Mouse (Mus musculus): ENCODE data around the gene Vamp2. TPM values are rescaled to one million over a fixed set of nuclear protein-coding genes. Genes with fewer than 3 reads are reported as not detected.
A peak's percentile ranks its signal among the peaks of the same experiment; 100 is the strongest.

The Vamp2 gene
- polyA plus RNA-seq, 1 experiment: 20.9 TPM

DNA sequence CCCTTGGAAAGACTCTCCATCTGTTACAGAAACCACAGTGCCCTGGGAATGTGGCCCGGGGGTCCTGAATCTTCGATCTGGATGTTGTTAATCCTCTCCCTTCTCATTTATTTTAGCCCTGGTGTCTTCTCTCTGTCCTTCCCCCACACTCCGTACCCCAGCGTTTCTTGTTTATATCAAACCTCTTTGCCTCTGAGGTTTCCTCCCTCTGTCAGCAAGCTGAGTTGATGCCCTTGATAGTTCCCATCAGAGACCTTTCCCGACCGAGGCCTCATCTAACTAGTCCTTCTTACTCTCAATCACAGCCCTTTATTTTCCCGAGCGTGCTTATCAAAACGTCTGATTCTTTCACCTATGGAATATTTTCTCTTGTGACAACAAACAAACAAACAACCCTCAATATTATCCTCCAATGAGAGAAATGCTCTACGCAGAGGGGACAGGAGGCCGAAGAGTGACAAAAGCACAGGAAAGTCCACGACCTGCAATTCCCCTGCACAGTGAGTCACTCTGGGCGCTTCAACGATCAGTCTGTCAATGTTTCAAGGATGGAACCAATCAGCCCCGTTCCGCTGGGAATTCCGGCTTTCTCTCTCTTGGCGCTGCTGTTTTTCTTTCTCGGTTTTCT is 29.4 kb upstream of the Vamp2 start:
- H3K36me3 ChIP-seq (ENCODE audit: control insufficient read depth, insufficient read depth): peaks cover 6% of the 10 kb centered on the region
- no peaks in the 10 kb centered on the region for H3K79me3 ChIP-seq (ENCODE audit: low read depth)
- peak overlapping the region; percentile 64 for H3ac ChIP-seq (ENCODE audit: control insufficient read depth, insufficient read length, low read depth)
- H3K27me3 ChIP-seq (ENCODE audit: control insufficient read depth, insufficient read depth, insufficient read length): no peaks in the 10 kb centered on the region
- TF ChIP-seq CEBPB (IDR thresholded peaks at IDR 0.05; ENCODE audit: low read depth) (no peak), USF1 (IDR thresholded peaks at IDR 0.05; ENCODE audit: low read depth) (no peak), MYOG (IDR thresholded peaks at IDR 0.05; ENCODE audit: control insufficient read depth, extremely low read depth, insufficient read length) (no peak), FOSL1 (IDR thresholded peaks at IDR 0.05; ENCODE audit: insufficient read depth, low read length, poor library complexity, severe bottlenecking) (no peak), MAX (IDR thresholded peaks at IDR 0.05) (no peak), CTCF (IDR thresholded peaks at IDR 0.05; ENCODE audit: control insufficient read depth, insufficient read depth, insufficient read length) (no peak), MYOD1 (IDR thresholded peaks at IDR 0.05; ENCODE audit: control insufficient read depth, insufficient read length, low read depth) (no peak)
- peak overlapping the region; percentile 93 for H3K4me3 ChIP-seq (ENCODE audit: insufficient read depth, poor library complexity, severe bottlenecking)
- peaks cover 9% of the 10 kb centered on the region for H3K79me2 ChIP-seq (ENCODE audit: control insufficient read depth, insufficient read depth)

DNA sequence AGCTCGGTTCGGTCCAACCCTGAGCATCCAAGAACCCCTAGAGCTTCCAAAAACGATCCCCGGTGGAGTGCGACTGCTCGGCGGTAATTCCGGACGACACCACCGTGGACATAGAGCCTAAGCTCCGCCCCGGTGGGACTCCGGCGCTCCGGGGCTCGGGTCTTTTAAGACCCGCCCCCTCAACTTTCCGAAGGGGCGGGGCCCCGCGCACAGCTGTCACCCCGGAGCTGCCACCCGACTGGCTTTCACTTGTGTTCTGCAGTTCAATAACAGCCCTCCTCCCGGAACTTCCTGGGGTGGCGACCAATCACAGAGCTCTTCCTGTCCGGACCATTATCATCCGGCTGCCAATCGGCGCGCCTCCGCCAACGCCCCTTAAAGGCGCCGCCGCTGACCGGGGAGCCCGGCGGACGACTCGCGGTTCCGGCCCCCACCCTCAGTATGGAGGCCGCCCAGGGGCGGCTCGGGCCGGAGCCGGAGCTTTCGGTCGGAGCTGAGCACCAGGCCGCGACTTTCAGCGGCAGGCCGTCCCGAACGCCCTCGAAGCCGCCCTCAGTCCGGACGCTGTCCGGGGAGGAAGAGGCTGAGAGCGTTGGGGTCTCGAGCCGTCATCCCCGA is 28.8 kb upstream of the Vamp2 start, which contains the start of gene Borcs6:
Gene Borcs6 (plus strand): TSS at position 361 of the 618 bp plus-strand sequence.
- TF ChIP-seq MYOG (IDR thresholded peaks at IDR 0.05; ENCODE audit: control insufficient read depth, extremely low read depth, insufficient read length) (no peak), USF1 (IDR thresholded peaks at IDR 0.05; ENCODE audit: low read depth) (no peak), MYOD1 (IDR thresholded peaks at IDR 0.05; ENCODE audit: control insufficient read depth, insufficient read length, low read depth) (no peak), CTCF (IDR thresholded peaks at IDR 0.05; ENCODE audit: control insufficient read depth, insufficient read depth, insufficient read length) (no peak), FOSL1 (IDR thresholded peaks at IDR 0.05; ENCODE audit: insufficient read depth, low read length, poor library complexity, severe bottlenecking) (no peak), MAX (IDR thresholded peaks at IDR 0.05) (no peak), CEBPB (IDR thresholded peaks at IDR 0.05; ENCODE audit: low read depth) (no peak)

DNA sequence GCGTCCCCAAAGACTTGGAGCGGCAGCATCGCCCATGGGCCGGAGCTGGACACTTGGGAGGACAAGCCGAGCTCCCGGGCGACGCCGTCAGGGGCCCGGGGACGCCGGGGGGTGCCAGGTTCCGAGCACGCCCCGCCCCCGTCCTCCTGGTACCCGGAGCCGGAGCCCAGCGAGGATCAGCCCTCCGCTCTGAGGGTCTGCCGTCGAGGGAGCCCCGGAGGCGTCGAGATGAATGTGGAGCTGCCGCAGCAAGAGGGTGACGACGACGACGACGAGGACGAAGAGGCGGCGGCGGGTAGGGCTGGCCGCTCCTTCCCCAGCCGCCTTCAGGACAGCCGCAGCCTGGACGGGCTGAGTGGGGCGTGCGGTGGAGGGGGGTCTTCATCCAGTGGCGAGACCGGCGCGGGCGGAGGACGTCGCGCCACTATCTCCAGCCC is 28.3 kb upstream of the Vamp2 start:
- H3ac ChIP-seq (ENCODE audit: control insufficient read depth, insufficient read length, low read depth): peak overlapping the region; percentile 93
- H3K36me3 ChIP-seq (ENCODE audit: control insufficient read depth, insufficient read depth): no peaks in the 10 kb centered on the region
- H3K4me3 ChIP-seq (ENCODE audit: insufficient read depth, poor library complexity, severe bottlenecking): peak overlapping the region; percentile 93
- H3K27me3 ChIP-seq (ENCODE audit: control insufficient read depth, insufficient read depth, insufficient read length): no peaks in the 10 kb centered on the region
- H3K79me2 ChIP-seq (ENCODE audit: control insufficient read depth, insufficient read depth): peaks cover 9% of the 10 kb centered on the region
- no peaks in the 10 kb centered on the region for H3K79me3 ChIP-seq (ENCODE audit: low read depth)
- TF ChIP-seq MAX (IDR thresholded peaks at IDR 0.05) (no peak), FOSL1 (IDR thresholded peaks at IDR 0.05; ENCODE audit: insufficient read depth, low read length, poor library complexity, severe bottlenecking) (no peak), CEBPB (IDR thresholded peaks at IDR 0.05; ENCODE audit: low read depth) (no peak), CTCF (IDR thresholded peaks at IDR 0.05; ENCODE audit: control insufficient read depth, insufficient read depth, insufficient read length) (no peak), MYOG (IDR thresholded peaks at IDR 0.05; ENCODE audit: control insufficient read depth, extremely low read depth, insufficient read length) (no peak), USF1 (IDR thresholded peaks at IDR 0.05; ENCODE audit: low read depth) (no peak), MYOD1 (IDR thresholded peaks at IDR 0.05; ENCODE audit: control insufficient read depth, insufficient read length, low read depth) (no peak)

More for the DNA sequence above, 28.8 kb upstream of the Vamp2 start, which contains the start of gene Borcs6:
- Histone ChIP-seq H3K27me3 (ENCODE audit: control insufficient read depth, insufficient read depth, insufficient read length) (no peaks in the 10 kb centered on the region), H3ac (ENCODE audit: control insufficient read depth, insufficient read length, low read depth) (peak within 1 kb of the TSS; percentile 93), H3K36me3 (ENCODE audit: control insufficient read depth, insufficient read depth) (no peaks in the 10 kb centered on the region), H3K79me3 (ENCODE audit: low read depth) (no peaks in the 10 kb centered on the region), H3K79me2 (ENCODE audit: control insufficient read depth, insufficient read depth) (peaks cover 9% of the 10 kb centered on the region), H3K4me3 (ENCODE audit: insufficient read depth, poor library complexity, severe bottlenecking) (peak within 1 kb of the TSS; percentile 93)

DNA sequence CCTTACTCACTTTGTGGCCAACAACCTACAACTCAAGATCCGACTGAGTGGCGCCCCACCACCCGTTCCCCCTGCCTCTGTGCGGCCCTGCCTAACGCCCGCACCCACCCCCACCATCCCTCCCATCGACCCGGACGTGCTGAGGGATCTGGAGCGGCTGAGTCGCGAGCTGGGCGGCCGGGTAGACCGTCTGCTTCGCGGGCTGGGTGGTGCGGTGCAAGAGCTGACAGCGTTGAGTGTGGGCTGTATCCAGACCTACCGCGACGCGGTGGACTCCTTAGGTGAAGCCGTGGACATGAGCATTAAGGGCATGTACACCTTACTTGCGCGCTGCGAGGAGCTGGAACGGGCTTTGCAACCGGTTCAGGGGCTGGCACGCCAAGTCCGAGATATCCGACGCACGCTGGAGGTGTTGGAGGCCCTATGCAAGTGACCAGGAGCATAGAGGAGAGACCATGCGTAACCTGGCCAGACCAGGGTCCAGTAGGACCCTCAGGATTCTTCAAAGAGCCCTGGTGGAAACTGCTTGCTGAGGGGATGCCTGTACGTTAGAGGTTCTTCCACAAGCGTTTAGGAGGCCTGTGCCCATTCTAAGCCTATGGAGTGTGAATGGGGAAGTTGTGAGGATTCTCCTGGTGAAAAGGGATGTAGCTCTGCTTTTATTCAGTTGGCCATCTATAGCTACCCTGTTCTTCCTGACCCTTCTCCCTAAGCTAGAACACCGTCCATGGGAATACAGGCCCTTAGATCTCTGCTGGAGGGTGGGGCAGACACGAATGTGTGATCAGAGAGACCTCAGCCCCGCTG is 27.6 kb upstream of the Vamp2 start:
- H3K79me2 ChIP-seq (ENCODE audit: control insufficient read depth, insufficient read depth): peaks cover 9% of the 10 kb centered on the region
- TF ChIP-seq MYOD1 (IDR thresholded peaks at IDR 0.05; ENCODE audit: control insufficient read depth, insufficient read length, low read depth) (no peak), MYOG (IDR thresholded peaks at IDR 0.05; ENCODE audit: control insufficient read depth, extremely low read depth, insufficient read length) (no peak), FOSL1 (IDR thresholded peaks at IDR 0.05; ENCODE audit: insufficient read depth, low read length, poor library complexity, severe bottlenecking) (no peak), CTCF (IDR thresholded peaks at IDR 0.05; ENCODE audit: control insufficient read depth, insufficient read depth, insufficient read length) (no peak), MAX (IDR thresholded peaks at IDR 0.05) (no peak), CEBPB (IDR thresholded peaks at IDR 0.05; ENCODE audit: low read depth) (no peak), USF1 (IDR thresholded peaks at IDR 0.05; ENCODE audit: low read depth) (no peak)
- peak overlapping the region; percentile 93 for H3K4me3 ChIP-seq (ENCODE audit: insufficient read depth, poor library complexity, severe bottlenecking)
- no peaks in the 10 kb centered on the region for H3K27me3 ChIP-seq (ENCODE audit: control insufficient read depth, insufficient read depth, insufficient read length)
- peak overlapping the region; percentile 93 for H3ac ChIP-seq (ENCODE audit: control insufficient read depth, insufficient read length, low read depth)
- H3K79me3 ChIP-seq (ENCODE audit: low read depth): no peaks in the 10 kb centered on the region
- H3K36me3 ChIP-seq (ENCODE audit: control insufficient read depth, insufficient read depth): no peaks in the 10 kb centered on the region

DNA sequence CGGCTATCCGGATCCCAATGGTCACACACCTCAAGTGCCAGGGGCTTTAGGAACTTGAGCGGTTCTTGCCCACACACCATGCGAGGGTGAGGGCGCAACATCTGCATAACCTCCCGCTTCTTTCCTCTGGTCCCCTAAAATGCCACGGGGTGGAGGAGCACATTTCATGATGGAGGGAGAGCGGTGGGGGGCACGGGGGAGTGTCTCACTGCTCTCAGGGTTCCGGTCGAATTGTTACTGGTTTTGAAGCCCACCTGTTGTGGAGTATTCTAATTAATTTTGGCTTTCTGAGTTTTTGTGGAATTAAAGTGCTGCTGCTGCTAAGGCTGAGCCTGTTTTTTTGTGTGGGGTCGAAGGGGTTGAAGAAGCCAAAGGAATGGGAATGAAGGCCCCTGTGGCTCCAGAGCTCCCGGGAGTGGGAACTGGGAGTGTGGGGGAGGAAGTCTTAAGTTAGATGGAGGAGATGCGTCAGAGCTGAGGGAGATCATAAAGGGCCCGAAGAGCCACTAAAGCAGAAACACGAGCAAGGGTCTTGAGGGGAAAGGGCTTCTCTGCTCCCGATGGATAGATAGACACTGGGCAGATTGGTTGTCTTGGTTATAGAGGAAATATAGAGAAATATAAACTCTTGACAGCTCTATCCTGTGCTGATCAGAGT is 26.9 kb upstream of the Vamp2 start:
- H3ac ChIP-seq (ENCODE audit: control insufficient read depth, insufficient read length, low read depth): no peak overlapping the region
- H3K27me3 ChIP-seq (ENCODE audit: control insufficient read depth, insufficient read depth, insufficient read length): no peaks in the 10 kb centered on the region
- H3K4me3 ChIP-seq (ENCODE audit: insufficient read depth, poor library complexity, severe bottlenecking): no peak overlapping the region
- no peaks in the 10 kb centered on the region for H3K36me3 ChIP-seq (ENCODE audit: control insufficient read depth, insufficient read depth)
- TF ChIP-seq FOSL1 (IDR thresholded peaks at IDR 0.05; ENCODE audit: insufficient read depth, low read length, poor library complexity, severe bottlenecking) (no peak), MAX (IDR thresholded peaks at IDR 0.05) (no peak), CTCF (IDR thresholded peaks at IDR 0.05; ENCODE audit: control insufficient read depth, insufficient read depth, insufficient read length) (no peak), MYOD1 (IDR thresholded peaks at IDR 0.05; ENCODE audit: control insufficient read depth, insufficient read length, low read depth) (no peak), MYOG (IDR thresholded peaks at IDR 0.05; ENCODE audit: control insufficient read depth, extremely low read depth, insufficient read length) (no peak), USF1 (IDR thresholded peaks at IDR 0.05; ENCODE audit: low read depth) (no peak), CEBPB (IDR thresholded peaks at IDR 0.05; ENCODE audit: low read depth) (no peak)
- H3K79me3 ChIP-seq (ENCODE audit: low read depth): no peaks in the 10 kb centered on the region
- H3K79me2 ChIP-seq (ENCODE audit: control insufficient read depth, insufficient read depth): peaks cover 9% of the 10 kb centered on the region

Data from C2C12 (cell line).